Mouse (Mus musculus) lung, adult 2 months (tissue): ENCODE results near the gene Cacna1a.

ENCODE experiments used
- CTCF ChIP-seq: fragments of 200-500 bp; IDR thresholded peaks from 2 replicates; pipeline ENCODE4 v1.5.1; 2011; ENCODE audit warnings: mild to moderate bottlenecking, low read length, control low read depth; ENCODE audit not compliant: insufficient read depth
- POLR2A ChIP-seq: fragments of 200-500 bp; IDR thresholded peaks from 2 replicates; pipeline ENCODE4 v1.6.1; 2011; ENCODE audit warnings: low read depth, mild to moderate bottlenecking, control low read depth, low read length, borderline replicate concordance; ENCODE audit errors: extremely low read depth

GRCm38 (mm10) chr8:84539376-84539775 lies 151.1 kb downstream of the Cacna1a start:
- TF ChIP-seq CTCF (no peak), POLR2A (no peak)
